Comparison of ENCODE assay signal across 39 mouse cellular contexts in the genomic region with DNA sequence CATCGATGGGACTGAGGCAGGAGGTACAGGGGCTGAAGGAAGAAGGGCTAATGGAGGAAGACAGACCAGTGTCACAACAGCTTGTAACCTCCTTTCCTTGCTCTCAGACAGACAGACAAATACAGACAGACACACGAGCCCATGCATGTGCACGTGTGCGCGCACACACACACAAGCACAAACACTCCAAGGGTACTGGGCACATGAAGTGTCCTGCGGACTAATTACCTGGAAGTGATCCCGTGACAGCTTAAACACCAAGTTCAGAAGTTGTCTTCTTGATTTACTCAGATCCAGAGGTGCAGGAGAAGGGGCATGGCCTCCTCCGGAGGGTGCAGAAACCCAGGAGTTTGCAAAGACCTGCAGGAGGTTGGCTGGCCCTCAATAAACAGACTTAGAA. TPM values are rescaled to one million over a fixed set of nuclear protein-coding genes. Genes with fewer than 3 reads are reported as not detected.
"Had no signal": no experiment of that assay in that cellular context is flagged by ENCODE, and none has a peak within 500 bp of the region (broad histone marks: within the 10 kb centered on the region; RNA-seq: fewer than 3 reads in every experiment).

No protein-coding gene starts in this region.

- DNase-seq: cerebellum, adult 2 months; cerebellum, adult 8-10 months; cerebellum, adult 9-10 months; cerebellum, adult 9-11 months; cerebellum, postnatal 10 days; cerebellum, postnatal 14 days; cerebellum, postnatal 25 days; cerebellum, postnatal 36 days; forebrain, postnatal 0 days; gastrocnemius, adult 2 months; gastrocnemius, postnatal 10 days; gastrocnemius, postnatal 14 days; gastrocnemius, postnatal 25 days; gastrocnemius, postnatal 36 days; heart, adult 18-20 months; heart, adult 2 months had no signal

- H3K9me3 ChIP-seq: embryonic facial prominence, embryonic 10.5 days; embryonic facial prominence, embryonic 12.5 days; embryonic facial prominence, embryonic 13.5 days; embryonic facial prominence, embryonic 15.5 days; forebrain, embryonic 15.5 days had no signal

- H3K36me3 ChIP-seq: embryonic facial prominence, embryonic 10.5 days; embryonic facial prominence, embryonic 12.5 days; embryonic facial prominence, embryonic 13.5 days; embryonic facial prominence, embryonic 15.5 days; forebrain, embryonic 10.5 days; forebrain, embryonic 12.5 days; forebrain, embryonic 15.5 days had no signal

- H3K4me2 ChIP-seq: embryonic facial prominence, embryonic 12.5 days; embryonic facial prominence, embryonic 13.5 days; embryonic facial prominence, embryonic 15.5 days; forebrain, embryonic 12.5 days; forebrain, embryonic 13.5 days; forebrain, embryonic 15.5 days had no signal

- H3K27me3 ChIP-seq: embryonic facial prominence, embryonic 12.5 days; embryonic facial prominence, embryonic 13.5 days; embryonic facial prominence, embryonic 15.5 days; forebrain, embryonic 12.5 days; forebrain, embryonic 13.5 days; forebrain, embryonic 15.5 days had no signal

- H3K4me3 ChIP-seq: embryonic facial prominence, embryonic 10.5 days; embryonic facial prominence, embryonic 12.5 days; embryonic facial prominence, embryonic 13.5 days; embryonic facial prominence, embryonic 15.5 days; erythroblast, embryonic 14.5 days; forebrain, embryonic 10.5 days; forebrain, embryonic 12.5 days; forebrain, embryonic 13.5 days; forebrain, embryonic 15.5 days; gastrocnemius, adult 2 months; heart, adult 2 months had no signal

- H3K4me1 ChIP-seq: embryonic facial prominence, embryonic 12.5 days; embryonic facial prominence, embryonic 13.5 days; embryonic facial prominence, embryonic 15.5 days; forebrain, embryonic 12.5 days; forebrain, embryonic 13.5 days; forebrain, embryonic 15.5 days had no signal

- ATAC-seq: forebrain, embryonic 13.5 days; forebrain, embryonic 14.5 days; forebrain, embryonic 15.5 days; forebrain, embryonic 16.5 days; forebrain, postnatal 0 days had no signal

- H3K27ac ChIP-seq: embryonic facial prominence, embryonic 10.5 days; embryonic facial prominence, embryonic 12.5 days; embryonic facial prominence, embryonic 13.5 days; embryonic facial prominence, embryonic 15.5 days; forebrain, embryonic 10.5 days; forebrain, embryonic 12.5 days; forebrain, embryonic 13.5 days; forebrain, embryonic 15.5 days; gastrocnemius, adult 2 months; heart, adult 2 months had no signal

- H3K9ac ChIP-seq: embryonic facial prominence, embryonic 12.5 days; embryonic facial prominence, embryonic 13.5 days; embryonic facial prominence, embryonic 15.5 days; forebrain, embryonic 12.5 days; forebrain, embryonic 13.5 days; forebrain, embryonic 15.5 days; forebrain, postnatal 0 days had no signal

RNA-seq across cellular contexts. Expression of gene Ccl24, which starts 12.8 kb away (rescaled TPM):
- total RNA-seq: common myeloid progenitor, adult 5-6 weeks had no signal

RNA-seq across cellular contexts. Expression of gene Ccl26, which starts 22.3 kb away (rescaled TPM):
- total RNA-seq: common myeloid progenitor, adult 5-6 weeks; forebrain, postnatal 0 days; gastrocnemius, adult 18-20 months; gastrocnemius, adult 2 months; gastrocnemius, adult 8-10 months; gastrocnemius, postnatal 10 days; gastrocnemius, postnatal 14 days; gastrocnemius, postnatal 25 days; gastrocnemius, postnatal 36 days; gastrocnemius, postnatal 4 days; granulocyte monocyte progenitor cell, adult 5-6 weeks; heart, adult 18-20 months; heart, adult 2 months; heart, adult 8-10 months had no signal
- polyA plus RNA-seq: cerebellum, adult 2 months; cortical plate, adult 2 months; embryonic facial prominence, embryonic 10.5 days; embryonic facial prominence, embryonic 11.5 days; embryonic facial prominence, embryonic 12.5 days; embryonic facial prominence, embryonic 13.5 days; embryonic facial prominence, embryonic 14.5 days; embryonic facial prominence, embryonic 15.5 days; erythroblast, embryonic 14.5 days; forebrain, embryonic 10.5 days; forebrain, embryonic 11.5 days; forebrain, embryonic 12.5 days; forebrain, embryonic 13.5 days; forebrain, embryonic 14.5 days; forebrain, embryonic 15.5 days; forebrain, embryonic 16.5 days; forebrain, postnatal 0 days; frontal cortex, adult 2 months; gonadal fat pad, adult 2 months; heart, adult 2 months had no signal

RNA-seq across cellular contexts. Expression of gene Hip1, which starts 40.8 kb away (rescaled TPM):
- polyA plus RNA-seq: erythroblast, embryonic 14.5 days had no signal
